Mouse (Mus musculus) lung, adult 2 months (tissue): Measurements from ENCODE around the gene Ost4. TPM values are rescaled to one million over a fixed set of nuclear protein-coding genes. Genes with fewer than 3 reads are reported as not detected.

ENCODE experiments used
- DNase-seq: peaks from one replicate; pipeline ENCODE4 v3.0.0; 2022
- H3K4me1 ChIP-seq: fragments of 200-500 bp; 2 replicates; pipeline ENCODE4 v1.6.1; 2011; ENCODE audit warnings: low read length; ENCODE audit not compliant: control insufficient read depth, insufficient read depth
- H3K4me3 ChIP-seq: fragments of 200-500 bp; replicated peaks from 2 replicates; pipeline ENCODE3; 2011; ENCODE audit warnings: low read depth, mild to moderate bottlenecking, control low read depth, low read length; ENCODE audit errors: extremely low read depth
- CTCF ChIP-seq: fragments of 200-500 bp; IDR thresholded peaks from 2 replicates; pipeline ENCODE4 v1.5.1; 2011; ENCODE audit warnings: mild to moderate bottlenecking, low read length, control low read depth; ENCODE audit not compliant: insufficient read depth
- POLR2A ChIP-seq: fragments of 200-500 bp; IDR thresholded peaks from 2 replicates; pipeline ENCODE4 v1.6.1; 2011; ENCODE audit warnings: low read depth, mild to moderate bottlenecking, control low read depth, low read length, borderline replicate concordance; ENCODE audit errors: extremely low read depth
- WGBS: fragments of 180-500 bp; shearing (Covaris S2); methylation state at CpG from one replicate; pipeline ENCODE4 v1.1.7; 2018; 5-methylcytosine and 5-hydroxymethylcytosine counted together
- polyA plus RNA-seq: library from polyadenylated mRNA; depleted of rRNA; stranded (reverse); fragments of >200 nt; gene quantifications from 2 replicates; pipeline ENCODE4 v1.2.3, GENCODE M21; 2012

Gene Ost4
- polyA plus RNA-seq, 1 experiment: 230 TPM

- DNase-seq: no peak
- TF ChIP-seq CTCF: no peak
- H3K4me3 ChIP-seq: no peak overlapping the region
- H3K4me1 ChIP-seq: peaks cover 30% of the 10 kb centered on the region
Observed at GRCm38 (mm10) chr5:30910481-30910880, 2.9 kb upstream of the Ost4 start.

GRCm38 (mm10) chr5:30909863-30910262 lies 2.3 kb upstream of the Ost4 start:
- TF ChIP-seq POLR2A (no peak), CTCF (no peak)
- DNase-seq: no peak
- 83% methylated on average over 7 of the region's 7 CpGs for WGBS
- Histone ChIP-seq H3K4me3 (no peak overlapping the region), H3K4me1 (peaks cover 26% of the 10 kb centered on the region)

- WGBS: 28% methylated on average over 7 of the region's 7 CpGs
- H3K4me1 ChIP-seq: peaks cover 24% of the 10 kb centered on the region
- no peak overlapping the region for H3K4me3 ChIP-seq
- DNase-seq: no peak
- TF ChIP-seq CTCF (no peak), POLR2A (no peak)
Observed at GRCm38 (mm10) chr5:30909300-30909659, 1.7 kb upstream of the Ost4 start.

GRCm38 (mm10) chr5:30908426-30909299 lies 1.1 kb upstream of the Ost4 start:
- TF ChIP-seq POLR2A (no peak), CTCF (no peak)
- 42% methylated on average over 13 of the region's 13 CpGs for WGBS
- DNase-seq: peak; percentile 17
- H3K4me1 ChIP-seq: peaks cover 21% of the 10 kb centered on the region
- no peak overlapping the region for H3K4me3 ChIP-seq

GRCm38 (mm10) chr5:30901860-30902259 lies 5.7 kb downstream of the Ost4 start:
- TF ChIP-seq CTCF: no peak
- no peak for DNase-seq
- H3K4me3 ChIP-seq: no peak overlapping the region

GRCm38 (mm10) chr5:30890375-30890774 lies 17.2 kb downstream of the Ost4 start:
- DNase-seq: no peak
- TF ChIP-seq POLR2A (no peak), CTCF (no peak)
- H3K4me3 ChIP-seq: no peak overlapping the region

More at GRCm38 (mm10) chr5:30901860-30902259, 5.7 kb downstream of the Ost4 start:
- WGBS: 86% methylated on average over 5 of the region's 5 CpGs
- peaks cover 2% of the 10 kb centered on the region; the same call in 1 of the 2 replicates for H3K4me1 ChIP-seq

GRCm38 (mm10) chr5:30889088-30889754 lies 18.4 kb downstream of the Ost4 start:
- TF ChIP-seq CTCF (no peak), POLR2A (peak; percentile 22; the same call in 1 of the 2 replicates)
- Histone ChIP-seq H3K4me3 (peak overlapping the region; percentile 66), H3K4me1 (0 out of 2 replicates have a peak, but pooled peaks cover 2% of the 10 kb centered on the region)
- WGBS: under 1% methylated on average over 42 of the region's 42 CpGs
- DNase-seq: no peak

More at GRCm38 (mm10) chr5:30890375-30890774, 17.2 kb downstream of the Ost4 start:
- 0 out of 2 replicates have a peak, but pooled peaks cover 2% of the 10 kb centered on the region for H3K4me1 ChIP-seq
- WGBS: 73% methylated on average over 7 of the region's 7 CpGs

- 0 out of 2 replicates have a peak, but pooled peaks cover 2% of the 10 kb centered on the region for H3K4me1 ChIP-seq
- WGBS: under 1% methylated on average over 42 of the region's 42 CpGs
- TF ChIP-seq POLR2A (peak; percentile 30; the same call in 1 of the 2 replicates), CTCF (no peak)
- H3K4me3 ChIP-seq: peak within 1 kb of the TSS; percentile 87
- peak; percentile 90 for DNase-seq
Observed at GRCm38 (mm10) chr5:30888337-30889087, 19.1 kb downstream of the Ost4 start, which contains the start of gene Agbl5. Gene Agbl5 (plus strand): TSS chr5:30888694.

- Histone ChIP-seq H3K4me3 (peak overlapping the region; percentile 87), H3K4me1 (0 out of 2 replicates have a peak, but pooled peaks cover 2% of the 10 kb centered on the region)
- TF ChIP-seq POLR2A (peak; percentile 28; the same call in 1 of the 2 replicates), CTCF (no peak)
- peak; percentile 88 for DNase-seq
- under 1% methylated on average over 28 of the region's 28 CpGs for WGBS
Observed at GRCm38 (mm10) chr5:30887858-30888336, 19.7 kb downstream of the Ost4 start.
